Mouse (Mus musculus): Measurements from ENCODE around the gene Syngr1. TPM values are rescaled to one million over a fixed set of nuclear protein-coding genes. Genes with fewer than 3 reads are reported as not detected.
A peak's percentile ranks its signal among the peaks of the same experiment; 100 is the strongest.
"Not testable (repeated sequence)": the region's sequence is repeated elsewhere in the genome, so short reads cannot be mapped to it uniquely, and the experiment has no call there.

Syngr1 gene
- total and polyA plus RNA-seq, 3 experiments: 105 to 115 TPM; not detected in 1

DNA sequence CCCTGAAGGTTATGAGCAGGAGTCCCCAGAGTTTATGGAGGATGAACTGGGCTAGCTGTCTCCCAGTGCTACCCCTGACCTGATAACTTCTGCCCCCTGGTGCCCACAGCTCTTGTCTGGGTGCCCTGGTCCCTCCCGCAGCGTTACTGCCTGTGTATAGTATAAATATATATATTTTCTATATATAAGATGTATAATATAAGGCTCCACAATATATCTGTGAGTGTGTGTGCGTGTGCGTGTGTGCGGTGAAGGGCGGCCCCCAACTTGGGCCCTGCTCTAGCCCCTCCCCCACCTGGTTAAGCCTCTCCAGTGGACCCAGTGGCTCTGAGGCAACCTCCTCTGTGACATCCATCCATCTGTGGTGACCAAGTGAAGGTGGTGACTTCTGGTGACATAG is 27.9 kb downstream of the Syngr1 start:
- H3K36me3 ChIP-seq (ENCODE audit: control insufficient read depth in 1 of 2, insufficient read depth in 2 of 2, low read length in 2 of 2): no peaks in the 10 kb centered on the region
- peaks cover 0 to 3% of the 10 kb centered on the region in 2 experiments; a peak in 2 of 4 replicates for H3K4me1 ChIP-seq (ENCODE audit: control insufficient read depth in 1 of 2, insufficient read depth in 2 of 2, low read length in 2 of 2)

DNA sequence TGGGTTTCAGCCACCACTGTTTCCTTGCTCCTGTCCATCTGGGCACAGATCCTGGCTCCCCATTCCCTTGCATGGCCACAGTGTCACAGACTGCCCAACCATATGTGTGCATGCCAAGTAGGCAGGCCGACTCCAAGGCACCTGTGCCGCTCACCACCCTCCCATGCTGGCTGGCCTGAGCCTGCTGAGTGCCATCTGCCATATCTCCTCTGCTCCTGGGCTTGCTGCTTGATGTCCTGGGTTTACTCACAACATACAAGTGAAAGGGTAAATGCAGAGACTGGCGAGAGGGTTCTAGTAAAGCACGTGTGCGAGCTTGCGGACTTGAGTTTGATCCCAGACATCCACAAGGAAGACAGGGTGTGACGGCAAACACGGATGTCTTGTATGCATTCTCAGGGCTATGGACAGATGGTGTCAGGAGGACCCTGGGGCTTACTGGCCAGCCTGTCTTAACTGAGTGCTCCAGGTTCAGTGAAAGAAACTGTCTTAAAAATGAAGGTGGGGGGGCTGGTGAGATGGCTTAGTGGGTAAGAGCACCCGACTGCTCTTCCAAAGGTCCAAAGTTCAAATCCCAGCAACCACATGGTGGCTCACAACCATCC is 30.7 kb downstream of the Syngr1 start:
- Histone ChIP-seq H3K4me3 (ENCODE audit: control insufficient read depth in 1 of 2, insufficient read depth in 1 of 2, low read depth in 2 of 2, low read length in 2 of 2) (no peak overlapping the region), H3K9ac (ENCODE audit: control insufficient read depth, low read depth, low read length, poor library complexity, severe bottlenecking) (no peak overlapping the region), H3K27ac (ENCODE audit: control insufficient read depth, low read depth, low read length) (no peak overlapping the region), H3K4me1 (ENCODE audit: control insufficient read depth in 1 of 2, insufficient read depth in 2 of 2, low read length in 2 of 2) (no peaks in the 10 kb centered on the region; a peak in 1 of 4 replicates), H3K9me3 (replicated peaks; ENCODE audit: insufficient read depth, low read length) (no peaks in the 10 kb centered on the region), H3K27me3 (ENCODE audit: control insufficient read depth in 1 of 2, insufficient read depth in 2 of 2, low read length in 2 of 2) (no peaks in the 10 kb centered on the region), H3K79me2 (ENCODE audit: control insufficient read depth, insufficient read depth, low read length, poor library complexity) (no peaks in the 10 kb centered on the region), H3K36me3 (ENCODE audit: control insufficient read depth in 1 of 2, insufficient read depth in 2 of 2, low read length in 2 of 2) (no peaks in the 10 kb centered on the region)
- DNase-seq (ENCODE audit: low read depth, low spot score): no peak
- 0 out of 2 replicates have a peak, but pooled peaks have one; percentile 23 for TF ChIP-seq POLR2AphosphoS2 (IDR thresholded peaks at IDR 0.05; ENCODE audit: low read length)
- TF ChIP-seq USF1 (IDR thresholded peaks at IDR 0.05; ENCODE audit: low read depth, low read length): no peak
- no peak for TF ChIP-seq MAFK (IDR thresholded peaks at IDR 0.05; ENCODE audit: borderline replicate concordance, low read depth, low read length)
- no peak for TF ChIP-seq ZMIZ1 (IDR thresholded peaks at IDR 0.05; ENCODE audit: low read depth, low read length)
- no peak for TF ChIP-seq ZKSCAN1 (IDR thresholded peaks at IDR 0.05; ENCODE audit: low read depth, low read length)

More for the DNA sequence above, 27.9 kb downstream of the Syngr1 start:
- Histone ChIP-seq H3K27me3 (ENCODE audit: control insufficient read depth in 1 of 2, insufficient read depth in 2 of 2, low read length in 2 of 2) (no peaks in the 10 kb centered on the region), H3K27ac (ENCODE audit: control insufficient read depth, low read depth, low read length) (no peak overlapping the region), H3K4me3 (ENCODE audit: control insufficient read depth in 1 of 2, insufficient read depth in 1 of 2, low read depth in 2 of 2, low read length in 2 of 2) (no peak overlapping the region), H3K79me2 (ENCODE audit: control insufficient read depth, insufficient read depth, low read length, poor library complexity) (no peaks in the 10 kb centered on the region), H3K9me3 (replicated peaks; ENCODE audit: insufficient read depth, low read length) (no peaks in the 10 kb centered on the region), H3K9ac (ENCODE audit: control insufficient read depth, low read depth, low read length, poor library complexity, severe bottlenecking) (no peak overlapping the region)
- DNase-seq (ENCODE audit: low read depth, low spot score): no peak
- TF ChIP-seq HCFC1 (IDR thresholded peaks at IDR 0.05; ENCODE audit: low read depth, low read length) (no peak), ELF1 (IDR thresholded peaks at IDR 0.05; ENCODE audit: low read depth, low read length) (no peak), TCF12 (IDR thresholded peaks at IDR 0.05; ENCODE audit: low read depth, low read length) (no peak), TBP (IDR thresholded peaks at IDR 0.05; ENCODE audit: low read depth, low read length) (no peak)

DNA sequence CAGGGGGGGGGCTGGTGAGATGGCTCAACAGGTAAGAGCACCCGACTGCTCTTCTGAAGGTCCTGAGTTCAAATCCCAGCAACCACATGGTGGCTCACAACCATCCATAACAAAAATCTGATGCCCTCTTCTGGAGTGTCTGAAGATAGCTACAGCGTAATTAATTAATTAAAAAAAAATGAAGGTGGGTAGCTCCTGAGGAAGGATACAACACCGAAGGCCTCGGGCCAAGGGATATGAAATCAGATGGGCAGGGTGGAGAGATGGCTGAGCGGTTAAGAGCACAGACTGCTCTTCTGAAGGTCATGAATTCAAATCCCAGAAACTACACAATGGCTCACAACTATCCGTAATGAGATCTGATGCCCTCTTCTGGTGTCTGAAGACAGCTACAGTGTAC is 31.3 kb downstream of the Syngr1 start:
- not testable (repeated sequence) for DNase-seq (ENCODE audit: low read depth, low spot score); H3K4me1 ChIP-seq (ENCODE audit: control insufficient read depth in 1 of 2, insufficient read depth in 2 of 2, low read length in 2 of 2); H3K36me3 ChIP-seq (ENCODE audit: control insufficient read depth in 1 of 2, insufficient read depth in 2 of 2, low read length in 2 of 2); H3K4me3 ChIP-seq (ENCODE audit: control insufficient read depth in 1 of 2, insufficient read depth in 1 of 2, low read depth in 2 of 2, low read length in 2 of 2); H3K27me3 ChIP-seq (ENCODE audit: control insufficient read depth in 1 of 2, insufficient read depth in 2 of 2, low read length in 2 of 2); H3K9me3 ChIP-seq (replicated peaks; ENCODE audit: insufficient read depth, low read length); H3K9ac ChIP-seq (ENCODE audit: control insufficient read depth, low read depth, low read length, poor library complexity, severe bottlenecking); H3K79me2 ChIP-seq (ENCODE audit: control insufficient read depth, insufficient read depth, low read length, poor library complexity); H3K27ac ChIP-seq (ENCODE audit: control insufficient read depth, low read depth, low read length)

Data from MEL (cell line).